Mouse (Mus musculus): ENCODE measurements around the gene Evx2.

Evx2 gene

DNA sequence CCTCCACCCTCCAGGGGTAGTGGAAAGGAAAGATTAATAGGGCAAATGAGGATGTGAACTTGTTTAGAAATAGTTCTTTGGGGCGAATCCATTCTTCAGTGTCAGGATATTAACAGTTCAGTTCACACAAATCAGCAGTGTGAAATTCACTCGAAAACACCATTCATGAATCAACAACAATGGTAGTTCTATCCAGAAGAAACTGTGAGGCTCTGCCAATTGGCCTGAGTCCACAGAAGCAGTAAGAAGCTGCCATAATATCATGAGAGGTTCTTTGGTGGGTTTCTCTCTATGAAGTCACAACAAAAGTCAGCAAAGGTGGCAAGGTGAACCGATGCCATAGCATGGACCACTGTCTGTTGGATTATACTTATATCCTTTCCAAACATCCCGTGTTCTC lies 48.0 kb downstream of the Evx2 start:
- no peak for DNase-seq

DNA sequence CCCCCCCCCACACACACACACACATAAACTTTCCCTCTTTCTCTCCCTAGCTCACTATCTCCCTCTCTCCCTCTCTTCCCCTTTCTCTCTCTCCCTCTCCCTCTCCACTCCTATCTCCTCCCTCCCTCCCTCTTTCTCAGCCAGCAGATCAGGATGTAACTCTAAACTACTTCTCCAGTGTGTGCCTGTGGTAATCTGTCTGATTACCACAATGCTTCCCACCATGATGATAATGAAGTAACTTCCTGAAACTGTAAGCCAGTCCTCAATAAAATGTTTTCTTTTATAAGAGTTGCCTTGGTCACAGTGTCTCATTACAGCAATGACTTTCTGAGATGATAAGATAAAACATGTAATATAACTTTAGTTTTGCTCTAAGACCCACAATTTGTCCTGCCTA lies 50.0 kb downstream of the Evx2 start:
- no peak for DNase-seq

GRCm38 (mm10) chr2:74606087-74606760 lies 53.1 kb downstream of the Evx2 start:
- DNase-seq: no peak

DNA sequence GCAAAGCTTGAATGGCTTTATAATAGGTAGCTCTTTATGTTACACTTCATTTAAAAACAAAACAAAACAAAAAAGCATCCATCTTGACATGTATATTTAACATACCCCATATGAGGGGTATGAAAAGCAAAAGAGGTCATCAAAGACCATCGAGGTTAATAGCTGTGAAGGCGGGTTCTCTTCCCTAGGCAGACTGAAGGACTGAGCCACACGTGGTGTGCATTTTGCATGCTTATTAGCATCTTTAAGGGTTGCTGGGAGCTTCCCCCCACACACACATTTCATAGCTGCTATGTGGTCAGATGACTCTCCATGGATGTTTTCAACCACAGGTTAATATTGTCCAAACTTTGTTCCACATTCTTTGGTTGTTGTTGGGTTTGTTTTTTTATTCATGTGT lies 55.3 kb downstream of the Evx2 start:
- DNase-seq: no peak
